Mouse (Mus musculus) liver, embryonic 13.5 days (tissue): ENCODE data around the gene Inip. TPM values are rescaled to one million over a fixed set of nuclear protein-coding genes. Genes with fewer than 3 reads are reported as not detected.
A peak's percentile ranks its signal among the peaks of the same experiment; 100 is the strongest.

ENCODE experiments used
- ATAC-seq: fragments of 200-750 bp; cut with Nextera tagmentation; 2 replicates; pipeline ENCODE4 v1.8.0; 2017; ENCODE audit warnings: low read depth, mild to moderate bottlenecking, moderate number of reproducible peaks, moderate library complexity
- DNase-seq: peaks from one replicate; pipeline ENCODE4 v3.0.0; 2022
- H3K27ac ChIP-seq: fragments of 300-500 bp; sonication (generic); 2 replicates; pipeline ENCODE4 v1.5.1; 2015; ENCODE audit warnings: moderate library complexity, mild to moderate bottlenecking, inconsistent platforms
- H3K27me3 ChIP-seq: fragments of 300-500 bp; sonication (generic); 2 replicates; pipeline ENCODE4 v1.6.1; 2015; ENCODE audit warnings: mild to moderate bottlenecking, inconsistent platforms
- H3K36me3 ChIP-seq: fragments of 300-500 bp; sonication (generic); 2 replicates; pipeline ENCODE4 v1.6.1; 2015; ENCODE audit warnings: mild to moderate bottlenecking, inconsistent platforms
- H3K4me1 ChIP-seq: fragments of 300-500 bp; sonication (generic); replicated peaks from 2 replicates; pipeline ENCODE4 v1.6.1; 2015; ENCODE audit warnings: inconsistent platforms
- H3K4me2 ChIP-seq: fragments of 300-500 bp; sonication (generic); 2 replicates; pipeline ENCODE4 v1.6.1; 2015; ENCODE audit warnings: inconsistent platforms, mild to moderate bottlenecking, moderate library complexity
- H3K4me3 ChIP-seq: fragments of 300-500 bp; sonication (generic); replicated peaks from 2 replicates; pipeline ENCODE4 v1.5.1; 2015; ENCODE audit warnings: mild to moderate bottlenecking, inconsistent platforms
- H3K9ac ChIP-seq: fragments of 300-500 bp; sonication (generic); 2 replicates; pipeline ENCODE4 v1.6.1; 2015; ENCODE audit warnings: mild to moderate bottlenecking, inconsistent platforms
- H3K9me3 ChIP-seq: fragments of 300-500 bp; sonication (generic); replicated peaks from 2 replicates; pipeline ENCODE4 v1.6.1; 2016; ENCODE audit warnings: inconsistent platforms
- WGBS: fragments of 180-500 bp; shearing (Covaris S2); methylation state at CpG from one replicate; pipeline ENCODE4 v1.1.7; 2015; ENCODE audit not compliant: insufficient replicate concordance; 5-methylcytosine and 5-hydroxymethylcytosine counted together
- polyA plus RNA-seq: library from polyadenylated mRNA; unstranded; fragments of >200 nt; fragmentation: Nextera tagmentation; extraction: Ambion mirVana; gene quantifications from 2 replicates; pipeline ENCODE4 v1.2.1, GENCODE M21; 2015

Inip gene
- polyA plus RNA-seq, 1 experiment from 2014 or later = 24.7 TPM

- ATAC-seq (no peak), DNase-seq (no peak)
- no peaks in the 10 kb centered on the region for H3K27me3 ChIP-seq
- H3K9ac ChIP-seq = no peak overlapping the region
- WGBS = 54% methylated on average over 7 of the region's 7 CpGs
- H3K27ac ChIP-seq = no peak overlapping the region
- peaks cover 10% of the 10 kb centered on the region for H3K36me3 ChIP-seq
- peaks cover 8% of the 10 kb centered on the region; the same call in 1 of the 2 replicates for H3K4me1 ChIP-seq
- H3K4me3 ChIP-seq = no peak overlapping the region
- peak overlapping the region; percentile 11; the same call in 1 of the 2 replicates for H3K4me2 ChIP-seq
- no peaks in the 10 kb centered on the region for H3K9me3 ChIP-seq
Observed at GRCm38 (mm10) chr4:59765385-59766005, 35.9 kb downstream of the Inip start.

- peaks cover 8% of the 10 kb centered on the region; the same call in 1 of the 2 replicates for H3K4me1 ChIP-seq
- H3K9me3 ChIP-seq = no peaks in the 10 kb centered on the region
- ATAC-seq (no peak), DNase-seq (no peak)
- H3K4me2 ChIP-seq = peak overlapping the region; percentile 11; the same call in 1 of the 2 replicates
- no peak overlapping the region for H3K9ac ChIP-seq
- H3K27me3 ChIP-seq = no peaks in the 10 kb centered on the region
- H3K36me3 ChIP-seq = peaks cover 4% of the 10 kb centered on the region
- no peak overlapping the region for H3K4me3 ChIP-seq
- H3K27ac ChIP-seq = no peak overlapping the region
- WGBS = 50% methylated on average over 7 of the region's 7 CpGs
Observed at GRCm38 (mm10) chr4:59764950-59765349, 36.4 kb downstream of the Inip start.

- DNase-seq = no peak
- WGBS = 63% methylated on average over 4 of the region's 4 CpGs
- H3K27ac ChIP-seq = no peak overlapping the region
- no peak overlapping the region for H3K4me3 ChIP-seq
- H3K9ac ChIP-seq = no peak overlapping the region
- ATAC-seq = no peak
- no peaks in the 10 kb centered on the region for H3K36me3 ChIP-seq
- no peaks in the 10 kb centered on the region for H3K4me1 ChIP-seq
- H3K9me3 ChIP-seq = no peaks in the 10 kb centered on the region
- no peaks in the 10 kb centered on the region for H3K27me3 ChIP-seq
- no peak overlapping the region for H3K4me2 ChIP-seq
Observed at GRCm38 (mm10) chr4:59761365-59761729, 40.0 kb downstream of the Inip start.

DNA sequence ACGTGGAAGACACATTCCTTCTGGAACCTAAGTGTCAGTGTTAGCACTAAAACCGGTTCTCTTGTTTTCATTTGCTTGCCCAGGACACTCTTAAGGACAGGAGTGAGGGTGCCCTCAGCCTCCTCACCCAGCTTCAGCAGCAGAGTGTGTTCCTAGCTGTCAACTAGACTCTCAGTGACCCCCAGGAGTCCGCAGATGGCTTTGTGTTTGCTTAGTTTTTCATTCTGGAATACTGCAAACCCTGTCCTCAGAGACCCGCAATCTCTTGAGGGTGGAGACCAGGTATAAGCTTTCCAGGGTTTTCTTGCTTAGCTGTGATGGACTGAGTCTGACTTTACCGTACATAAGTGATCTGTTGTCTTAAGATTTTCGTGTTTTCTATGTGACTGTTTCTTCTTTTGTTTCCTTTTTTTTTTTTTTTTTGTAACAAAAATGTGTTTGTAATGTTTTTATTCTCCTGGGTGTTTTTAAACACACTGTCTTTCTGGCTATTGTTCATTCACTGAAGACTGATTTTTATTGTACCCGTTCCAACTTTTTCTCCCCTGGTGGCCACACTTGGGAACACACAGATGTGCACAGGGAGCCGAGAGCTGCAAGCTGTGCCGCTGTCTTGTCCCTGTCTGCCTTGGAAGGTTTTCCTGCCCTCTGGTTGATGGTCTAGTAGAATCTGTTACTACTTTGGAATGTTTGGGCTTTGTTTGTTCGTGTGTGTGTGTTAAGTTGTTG lies 40.6 kb downstream of the Inip start:
- no peaks in the 10 kb centered on the region for H3K36me3 ChIP-seq
- H3K9me3 ChIP-seq = no peaks in the 10 kb centered on the region
- WGBS = 55% methylated on average over 10 of the region's 10 CpGs
- H3K4me2 ChIP-seq = no peak overlapping the region
- H3K9ac ChIP-seq = no peak overlapping the region
- no peaks in the 10 kb centered on the region for H3K27me3 ChIP-seq
- H3K4me1 ChIP-seq = no peaks in the 10 kb centered on the region
- H3K4me3 ChIP-seq = no peak overlapping the region
- DNase-seq (no peak), ATAC-seq (no peak)
- no peak overlapping the region for H3K27ac ChIP-seq

DNA sequence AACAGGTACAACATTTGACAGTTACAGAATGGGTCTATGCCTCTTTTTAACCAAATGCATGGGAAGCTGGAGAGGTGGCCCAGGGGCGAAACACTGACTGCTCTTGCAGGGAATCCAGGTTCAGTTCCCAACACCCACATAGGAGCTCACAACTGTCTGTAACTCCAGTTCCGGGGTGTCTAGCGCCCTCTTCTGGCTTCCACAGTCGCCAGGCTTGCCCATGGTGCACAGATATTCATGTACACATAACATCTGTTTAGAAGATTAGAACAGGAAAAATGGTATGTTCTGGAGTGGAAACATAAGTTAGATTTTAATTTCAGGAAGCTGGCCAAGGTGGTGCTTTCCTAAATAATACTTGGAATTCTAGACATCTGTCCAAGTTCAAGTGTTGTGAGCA lies 41.4 kb downstream of the Inip start:
- Histone ChIP-seq H3K36me3 (no peaks in the 10 kb centered on the region), H3K4me2 (no peak overlapping the region), H3K9ac (no peak overlapping the region), H3K4me1 (no peaks in the 10 kb centered on the region), H3K4me3 (no peak overlapping the region), H3K27me3 (no peaks in the 10 kb centered on the region), H3K9me3 (no peaks in the 10 kb centered on the region), H3K27ac (no peak overlapping the region)
- DNase-seq (no peak), ATAC-seq (no peak)
- WGBS = 57% methylated on average over 4 of the region's 4 CpGs

DNA sequence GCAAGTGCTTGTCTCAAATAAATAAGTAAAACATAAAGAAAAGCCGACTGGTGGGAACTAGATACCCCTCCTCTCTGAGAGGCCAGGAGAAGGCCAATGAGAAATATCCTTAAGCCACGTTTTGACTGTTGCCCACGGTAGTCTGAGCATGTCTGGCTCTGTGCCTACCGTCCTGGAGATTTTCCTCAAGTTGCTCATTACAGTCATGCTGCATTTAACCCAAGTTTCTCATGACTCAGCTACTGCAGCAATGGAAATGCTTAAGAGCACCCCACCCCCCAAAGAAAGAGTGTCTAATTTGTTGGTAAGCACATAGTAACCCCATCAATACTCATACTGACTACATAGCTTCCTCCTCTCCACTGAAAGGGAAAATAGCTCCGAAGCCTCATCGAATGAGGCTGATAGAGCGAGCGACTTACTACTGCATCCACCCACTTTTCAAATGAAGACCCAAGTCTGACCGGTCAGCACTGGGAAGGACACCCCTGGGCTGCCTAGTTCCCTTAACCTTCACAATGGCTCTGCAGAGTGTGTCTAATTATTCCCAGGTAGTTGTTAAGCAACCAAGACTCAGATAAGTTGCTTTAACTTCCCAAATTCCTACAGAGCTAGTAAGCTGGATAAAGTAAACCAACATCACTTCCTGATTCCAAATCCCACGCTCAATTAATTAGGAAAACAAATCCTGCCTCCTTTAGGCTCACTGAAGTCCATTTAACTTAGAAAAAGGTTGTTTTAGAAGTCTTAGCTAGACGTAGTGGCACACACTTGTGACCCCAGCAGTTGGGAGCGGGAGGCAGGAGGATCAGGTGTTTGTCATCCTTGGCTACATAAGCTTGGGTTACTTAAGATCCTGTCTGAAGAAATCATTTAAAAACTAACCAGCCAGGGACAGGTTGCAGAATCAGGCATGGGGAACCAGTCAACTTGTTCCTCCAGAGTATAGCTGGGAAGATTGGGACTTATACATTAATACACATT lies 43.6 kb downstream of the Inip start:
- H3K4me2 ChIP-seq = no peak overlapping the region
- no peaks in the 10 kb centered on the region for H3K9me3 ChIP-seq
- H3K9ac ChIP-seq = no peak overlapping the region
- WGBS = 70% methylated on average over 12 of the region's 12 CpGs
- H3K4me1 ChIP-seq = no peaks in the 10 kb centered on the region
- ATAC-seq = no peak
- no peaks in the 10 kb centered on the region for H3K27me3 ChIP-seq
- DNase-seq = no peak
- no peak overlapping the region for H3K4me3 ChIP-seq
- H3K36me3 ChIP-seq = peaks cover 2% of the 10 kb centered on the region; the same call in 1 of the 2 replicates
- no peak overlapping the region for H3K27ac ChIP-seq

- Histone ChIP-seq H3K4me1 (no peaks in the 10 kb centered on the region), H3K27ac (no peak overlapping the region), H3K9ac (no peak overlapping the region), H3K9me3 (no peaks in the 10 kb centered on the region), H3K4me2 (no peak overlapping the region), H3K27me3 (no peaks in the 10 kb centered on the region), H3K4me3 (no peak overlapping the region), H3K36me3 (peaks cover 5% of the 10 kb centered on the region; the same call in 1 of the 2 replicates)
- no peak for ATAC-seq
- WGBS = 63% methylated on average over 9 of the region's 9 CpGs
- DNase-seq = no peak
Observed at GRCm38 (mm10) chr4:59756332-59757082, 44.9 kb downstream of the Inip start.

DNA sequence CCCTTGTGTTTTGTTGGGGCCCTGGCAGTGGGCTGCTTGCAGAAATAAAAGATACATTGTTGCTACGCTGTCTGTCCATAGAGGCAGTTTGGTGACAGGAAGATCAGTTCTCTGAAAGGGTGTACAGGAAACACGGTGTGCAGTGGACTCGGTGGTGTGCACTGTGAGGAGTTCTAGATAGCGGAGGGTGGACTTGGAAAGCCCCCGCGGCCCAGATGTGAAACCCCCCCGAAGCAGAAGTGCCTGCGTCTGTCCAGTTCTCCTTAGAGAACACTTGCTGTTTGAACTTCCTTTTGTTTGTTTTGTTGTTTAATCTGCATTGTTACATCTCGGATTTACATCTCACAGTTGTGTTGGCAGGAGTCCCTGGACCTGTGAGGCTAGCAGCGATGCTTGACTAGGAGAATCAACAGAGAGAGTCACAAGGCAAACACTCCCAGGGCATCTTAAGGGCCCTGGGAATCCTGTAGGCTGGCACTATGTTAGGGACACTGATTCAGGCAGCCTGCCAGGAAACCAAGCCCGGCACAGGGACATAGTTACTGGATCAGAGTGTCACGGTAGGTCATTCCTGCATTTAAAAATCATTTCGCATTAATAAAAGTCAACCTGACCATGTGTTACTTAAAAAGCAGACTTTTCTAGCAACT lies 47.8 kb downstream of the Inip start:
- WGBS = 59% methylated on average over 13 of the region's 13 CpGs
- Histone ChIP-seq H3K9me3 (no peaks in the 10 kb centered on the region), H3K9ac (no peak overlapping the region), H3K27ac (no peak overlapping the region), H3K27me3 (no peaks in the 10 kb centered on the region), H3K36me3 (peaks cover 5% of the 10 kb centered on the region; the same call in 1 of the 2 replicates), H3K4me3 (no peak overlapping the region), H3K4me2 (no peak overlapping the region), H3K4me1 (no peaks in the 10 kb centered on the region)
- ATAC-seq (no peak), DNase-seq (no peak)

DNA sequence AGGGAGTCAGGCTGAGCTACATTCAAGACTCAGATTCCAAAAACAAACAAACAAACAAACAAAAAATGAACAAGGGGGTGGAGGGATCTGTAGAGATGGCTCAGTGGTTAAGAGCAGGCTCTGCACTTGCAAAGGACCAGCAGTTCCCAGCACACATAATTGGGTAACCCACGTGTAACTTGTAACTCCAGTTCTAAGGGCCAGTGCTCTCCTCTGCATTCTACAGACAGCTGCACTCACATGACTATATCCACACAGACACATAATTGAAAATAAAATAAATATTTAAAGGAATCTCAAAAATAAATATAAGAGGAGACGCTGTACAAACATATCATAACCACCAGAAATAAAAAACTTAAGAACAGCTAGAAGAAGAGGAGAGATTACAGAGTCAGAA lies 61.5 kb downstream of the Inip start:
- DNase-seq (no peak), ATAC-seq (no peak)
- Histone ChIP-seq H3K27me3 (no peaks in the 10 kb centered on the region), H3K9me3 (no peaks in the 10 kb centered on the region; the same call in 1 of the 2 replicates), H3K4me1 (no peaks in the 10 kb centered on the region), H3K4me2 (no peak overlapping the region), H3K36me3 (no peaks in the 10 kb centered on the region), H3K27ac (no peak overlapping the region), H3K4me3 (no peak overlapping the region), H3K9ac (no peak overlapping the region)
- 67% methylated on average over 2 of the region's 2 CpGs for WGBS

- Histone ChIP-seq H3K4me3 (no peak overlapping the region), H3K4me2 (no peak overlapping the region), H3K9me3 (no peaks in the 10 kb centered on the region; the same call in 1 of the 2 replicates), H3K9ac (no peak overlapping the region), H3K36me3 (no peaks in the 10 kb centered on the region), H3K27ac (no peak overlapping the region), H3K27me3 (no peaks in the 10 kb centered on the region), H3K4me1 (no peaks in the 10 kb centered on the region)
- WGBS = 92% methylated on average over 4 of the region's 4 CpGs
- ATAC-seq (no peak), DNase-seq (no peak)
Observed at GRCm38 (mm10) chr4:59739321-59739720, 62.1 kb downstream of the Inip start.
